Mouse (Mus musculus) monocyte, adult 2 months (primary cell): ENCODE results near the gene Prex1.
A peak's percentile ranks its signal among the peaks of the same experiment; 100 is the strongest.

Experiments used
- DNase-seq, 2 experiments: peaks; one replicate each; pipeline ENCODE4 v3.0.0; 2022; ENCODE audit warnings: low spot score in 2 of 2, low read depth in 1 of 2

Prex1 gene

DNA sequence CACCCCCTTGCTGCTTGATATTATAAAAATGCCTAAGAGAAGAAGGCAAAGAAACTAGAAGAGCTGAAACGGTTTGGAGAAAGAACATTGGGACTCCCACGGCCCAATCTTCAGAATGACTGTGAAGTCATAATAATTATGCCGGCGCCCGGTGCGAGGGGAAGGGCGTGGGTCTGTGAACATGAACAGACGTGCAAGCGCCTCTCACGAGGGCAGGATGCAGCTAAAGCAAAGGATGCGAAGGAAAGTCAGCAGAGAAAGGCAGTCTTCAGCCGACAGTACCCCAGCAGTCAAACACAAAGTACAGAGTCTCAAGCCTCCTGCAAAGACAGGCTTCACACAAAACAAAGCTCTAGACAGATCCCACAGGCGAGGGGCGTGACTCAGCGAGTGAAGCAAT lies 49.1 kb downstream of the Prex1 start:
- DNase-seq: no peak

DNA sequence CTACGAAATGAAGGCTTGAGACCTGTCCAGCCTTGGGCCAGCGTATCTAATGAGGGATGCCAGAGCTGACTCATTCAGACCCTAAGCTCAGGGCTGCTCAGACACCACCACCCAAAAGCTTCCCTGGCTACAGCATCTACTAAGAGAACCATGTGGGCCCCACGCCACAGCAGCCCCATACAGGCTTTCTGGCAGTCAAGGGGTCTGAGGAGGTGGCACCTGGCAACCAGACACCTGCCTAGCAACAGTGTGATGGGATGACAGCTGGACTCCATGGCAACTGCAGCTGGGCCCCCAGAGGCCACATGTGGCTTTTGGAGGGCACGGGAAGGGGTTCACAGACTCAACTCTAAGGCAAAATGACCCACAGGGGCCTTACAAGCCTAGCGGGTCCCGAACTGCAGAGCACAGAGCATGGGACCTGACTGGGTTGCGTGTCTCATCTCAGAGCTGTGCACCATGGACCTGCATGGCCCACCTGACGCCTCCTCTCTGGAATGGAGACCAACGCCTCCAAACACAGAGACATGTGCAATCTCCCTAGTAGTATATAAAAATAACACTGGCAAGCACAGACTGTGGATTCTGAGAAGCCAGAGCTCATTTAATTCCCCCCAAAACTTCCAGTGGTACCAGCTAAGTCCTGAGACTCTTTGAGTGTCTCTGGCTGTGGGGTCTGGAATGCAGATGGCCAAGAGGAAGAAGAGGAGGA lies 50.2 kb downstream of the Prex1 start:
- no peak for DNase-seq

DNA sequence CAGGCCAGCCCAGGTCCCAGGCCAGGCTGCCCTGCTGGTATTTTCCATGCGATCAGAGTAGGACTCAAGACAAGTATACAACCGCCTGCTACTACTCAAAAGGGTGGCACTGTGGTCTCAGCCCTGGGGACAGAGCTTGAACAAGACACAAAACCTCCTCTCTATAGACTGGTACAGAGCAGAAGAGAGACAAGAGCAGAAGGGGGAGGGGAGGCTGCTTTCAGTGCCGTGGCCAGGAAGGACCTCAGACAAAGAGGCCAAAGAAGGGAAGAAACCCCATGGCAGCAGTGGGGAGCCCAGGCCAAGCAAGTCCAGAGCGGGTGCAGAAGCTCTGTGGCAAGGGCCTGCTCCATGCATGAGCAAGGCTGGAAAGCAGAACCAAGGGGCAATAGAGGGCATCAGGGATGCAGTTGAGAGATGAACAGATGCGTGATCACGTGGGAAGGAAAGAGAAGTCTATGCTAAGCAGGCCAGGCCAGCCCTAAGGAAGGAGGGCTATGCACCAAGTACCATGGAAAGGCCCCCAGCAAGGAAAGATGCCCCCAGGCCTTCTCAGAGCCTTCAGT lies 51.0 kb downstream of the Prex1 start:
- no peak for DNase-seq

GRCm38 (mm10) chr2:166661971-166662370 lies 51.7 kb downstream of the Prex1 start:
- no peak for DNase-seq

GRCm38 (mm10) chr2:166661498-166661897 lies 52.1 kb downstream of the Prex1 start:
- DNase-seq: no peak

DNA sequence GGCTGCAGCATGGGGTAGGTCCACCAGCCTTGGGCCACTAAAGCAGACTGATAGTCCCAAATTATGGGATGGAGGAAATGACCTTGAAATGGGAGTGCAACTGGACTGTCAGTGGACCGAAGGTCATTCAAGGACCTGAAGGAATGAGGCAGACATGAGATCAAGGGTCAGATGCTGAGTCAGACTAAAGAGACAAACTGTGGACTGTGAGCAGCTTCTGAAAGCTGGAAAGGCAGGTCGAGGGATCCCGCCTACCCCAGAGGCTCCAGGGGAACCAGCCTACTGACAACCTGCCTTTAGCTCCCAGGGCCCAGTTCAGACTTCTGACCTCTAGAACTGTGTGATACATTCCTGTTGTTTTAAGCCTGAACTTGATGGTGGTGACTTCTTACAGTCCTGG lies 55.3 kb downstream of the Prex1 start:
- no peak for DNase-seq

- DNase-seq: no peak
These were observed 56.1 kb downstream of the Prex1 start for GRCm38 (mm10) chr2:166657451-166658011.

DNA sequence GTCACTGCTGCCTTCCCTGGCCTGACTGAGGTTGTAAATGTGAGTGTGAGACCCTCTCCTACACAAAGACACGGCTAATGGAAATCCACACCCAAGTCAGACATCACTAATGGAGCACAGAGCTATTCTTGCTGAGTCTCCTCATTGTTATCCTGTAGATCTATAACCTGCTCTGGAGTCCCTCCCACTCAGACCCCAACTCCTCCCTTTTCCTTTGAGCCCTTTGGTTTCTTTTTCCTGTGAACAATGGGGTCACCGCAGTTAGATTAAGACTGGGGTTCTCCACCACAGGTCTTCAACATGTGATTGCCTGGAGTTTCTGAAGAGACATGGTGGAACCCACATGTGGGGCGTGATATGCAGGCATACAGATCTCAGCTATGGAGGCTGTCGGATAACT lies 57.0 kb downstream of the Prex1 start:
- no peak for DNase-seq

GRCm38 (mm10) chr2:166655727-166656520 lies 57.7 kb downstream of the Prex1 start:
- DNase-seq: peak; percentile 44 to 48

DNA sequence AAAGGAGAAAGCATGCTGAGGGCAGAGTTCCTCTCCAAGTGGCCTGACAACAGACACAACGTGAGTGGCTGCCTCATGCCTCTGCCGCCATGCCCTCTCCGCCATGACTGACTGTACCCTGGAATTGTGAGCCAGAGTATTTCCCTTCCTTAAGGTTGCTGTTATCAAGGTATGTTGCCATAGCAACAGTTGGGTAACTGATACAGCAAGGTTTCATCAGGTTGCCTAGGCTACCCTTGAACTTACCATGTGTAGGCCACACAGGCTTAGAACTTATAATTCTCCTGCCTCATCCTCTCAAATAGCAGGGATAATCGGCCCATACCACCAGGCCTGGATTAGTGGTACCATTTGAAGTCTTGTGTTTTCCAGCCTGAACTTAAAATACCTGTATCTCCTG lies 58.3 kb downstream of the Prex1 start:
- DNase-seq: no peak

DNA sequence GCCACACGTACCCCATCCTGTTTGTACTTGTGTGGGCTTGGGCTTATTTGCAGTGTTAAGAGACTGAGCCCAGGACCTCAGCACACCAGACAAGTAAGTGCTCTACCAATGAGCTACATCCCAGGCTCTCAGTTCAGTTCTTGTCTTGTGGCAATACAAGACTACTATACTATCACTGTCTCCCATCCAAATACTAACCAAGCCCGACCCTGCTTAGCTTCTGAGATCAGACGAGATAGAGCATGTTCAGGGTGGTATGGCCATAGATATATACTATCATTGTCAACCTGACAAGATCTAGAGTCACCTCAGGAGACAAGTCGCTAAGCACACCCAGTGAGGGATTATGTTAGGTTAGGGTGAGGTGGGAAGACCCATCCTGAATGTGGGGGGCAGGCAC lies 58.8 kb downstream of the Prex1 start:
- no peak for DNase-seq

DNA sequence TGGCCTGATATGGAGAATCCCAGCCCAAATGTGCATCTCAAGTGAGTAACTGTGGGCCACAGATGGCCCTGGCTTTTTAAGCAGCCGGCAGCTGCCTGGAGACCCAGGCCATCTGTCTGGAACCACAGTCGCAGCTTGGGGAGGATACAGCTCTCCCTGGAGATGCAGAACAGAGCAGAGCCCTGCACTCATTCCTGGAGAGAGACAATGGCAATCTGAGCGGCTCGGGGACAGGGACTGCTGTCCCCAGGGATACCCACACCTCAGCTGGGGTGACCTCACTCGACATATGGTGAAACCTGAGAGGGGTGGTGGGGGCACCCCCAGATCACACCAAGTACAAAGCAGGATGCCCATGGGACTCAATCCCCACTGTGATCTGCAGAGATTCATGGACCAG lies 60.1 kb downstream of the Prex1 start:
- DNase-seq: no peak

GRCm38 (mm10) chr2:166652672-166653071 lies 61.0 kb downstream of the Prex1 start:
- no peak for DNase-seq

DNA sequence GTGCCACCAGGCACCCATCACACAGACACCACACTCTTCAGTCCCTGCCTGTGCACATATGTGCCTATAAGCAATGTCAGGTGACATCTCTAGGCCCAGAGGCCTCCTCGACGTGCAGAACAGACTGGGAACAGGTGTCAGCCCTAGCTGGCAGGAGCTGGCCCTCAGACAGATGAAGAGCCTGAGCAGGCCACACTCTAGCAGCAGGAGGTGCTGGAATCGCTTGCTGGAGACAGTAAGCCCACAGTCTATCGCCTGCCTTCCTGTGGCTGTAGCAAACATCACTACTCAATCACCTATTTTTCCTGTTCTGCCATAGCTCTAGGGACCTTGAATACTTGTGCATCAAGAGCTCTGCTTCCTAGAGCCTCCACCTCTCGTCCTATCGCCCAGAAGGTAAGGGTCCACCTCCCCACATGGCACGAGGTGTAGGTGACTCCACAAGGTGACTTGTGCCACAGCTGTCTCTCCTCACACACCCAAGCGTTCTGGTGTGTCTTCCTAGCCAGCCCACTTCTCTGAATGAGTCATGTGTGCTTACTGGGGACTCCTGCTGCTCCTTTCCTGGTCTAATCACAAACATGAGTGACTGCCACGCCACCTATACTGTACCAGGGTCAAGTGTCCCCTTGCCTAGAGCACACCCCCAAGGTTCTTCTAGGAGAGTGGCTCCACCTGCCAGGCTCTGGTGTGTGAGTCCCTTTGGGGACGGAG lies 62.2 kb downstream of the Prex1 start:
- DNase-seq: no peak

- peak in 1 of 2 experiments; percentile 54 for DNase-seq
These were observed 63.2 kb downstream of the Prex1 start for GRCm38 (mm10) chr2:166650414-166650813.

GRCm38 (mm10) chr2:166647242-166647641 lies 66.4 kb downstream of the Prex1 start:
- DNase-seq: no peak

- no peak for DNase-seq
These were observed 67.1 kb downstream of the Prex1 start for GRCm38 (mm10) chr2:166646434-166647088.

GRCm38 (mm10) chr2:166644816-166645215 lies 68.8 kb downstream of the Prex1 start:
- no peak for DNase-seq

GRCm38 (mm10) chr2:166642581-166642987 lies 71.0 kb downstream of the Prex1 start:
- no peak for DNase-seq

DNA sequence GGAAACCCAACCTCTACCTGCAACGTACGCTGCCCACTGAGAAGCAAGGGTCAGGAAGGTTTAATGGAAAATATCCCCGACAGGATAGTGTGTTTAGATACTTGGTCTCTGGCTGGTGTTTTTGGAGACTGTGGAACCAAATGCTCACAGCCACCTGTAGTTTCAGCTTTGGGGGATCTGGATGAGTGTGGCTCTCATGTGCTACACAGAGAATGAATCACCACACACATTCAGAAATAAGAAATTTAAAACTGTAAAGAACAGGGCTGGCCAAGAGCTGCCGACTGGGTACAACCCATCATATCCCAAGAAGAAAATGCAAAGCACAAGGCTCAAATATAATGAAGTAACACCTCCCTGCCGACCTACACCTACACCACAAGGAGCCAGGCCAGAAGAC lies 73.9 kb downstream of the Prex1 start:
- no peak for DNase-seq
